Mouse (Mus musculus): Measurements from ENCODE around the gene 1700057G04Rik.
A peak's percentile ranks its signal among the peaks of the same experiment; 100 is the strongest.

Gene 1700057G04Rik

DNA sequence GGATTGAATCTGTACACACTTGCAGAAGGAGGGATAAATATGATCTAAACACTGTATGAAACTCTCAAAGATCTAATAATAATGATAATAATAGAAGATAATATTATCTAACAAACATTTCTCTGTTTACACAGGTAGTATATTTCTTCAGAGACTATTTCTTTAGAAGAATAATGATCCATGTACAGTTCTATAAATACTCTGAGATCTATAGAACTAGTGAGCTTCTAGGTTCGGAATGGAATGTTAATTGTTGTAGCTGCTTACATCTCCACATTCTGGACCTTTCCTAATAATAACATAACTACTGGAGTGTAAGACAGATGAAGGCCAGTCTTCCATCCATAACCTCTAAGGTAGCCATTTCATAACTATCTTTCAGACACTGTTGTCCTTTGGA is at the start of gene 1700057G04Rik:
Gene 1700057G04Rik (plus strand): TSS at position 301 of the 400 bp plus-strand sequence.
- no peak for DNase-seq (ENCODE audit: low spot score in 2 of 2)

DNA sequence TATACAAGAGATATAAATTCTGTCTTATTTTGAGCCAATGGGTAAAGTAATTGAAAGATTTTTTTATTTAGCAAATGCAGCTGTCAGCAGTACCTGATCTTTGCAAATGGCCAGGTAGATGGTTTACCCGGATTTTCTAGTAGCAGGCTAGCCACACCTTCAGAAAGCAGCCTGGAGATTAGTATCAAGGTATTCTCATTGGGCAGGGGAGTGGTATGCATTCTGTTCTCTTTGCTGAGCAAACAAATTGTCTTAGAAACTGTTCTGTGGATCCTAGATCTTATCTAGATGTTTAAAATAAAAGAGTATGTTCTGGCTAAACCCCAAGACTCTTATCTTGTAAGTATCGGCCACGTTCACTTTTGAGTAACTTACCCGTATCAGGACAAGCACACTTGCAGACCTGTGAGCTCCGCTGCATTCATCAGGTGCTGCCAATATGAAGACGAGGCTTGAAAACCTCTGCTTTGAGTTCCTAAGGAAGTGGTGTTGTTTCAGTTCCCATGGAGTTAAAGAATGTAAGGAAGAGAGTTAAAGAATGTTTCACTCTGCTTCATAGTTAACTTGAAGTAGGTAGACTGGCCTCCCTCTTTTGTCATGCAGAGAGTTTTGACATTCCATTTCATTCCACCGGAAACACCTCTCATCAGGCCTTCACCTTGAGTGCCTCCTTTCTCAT is 48.6 kb upstream of the 1700057G04Rik start:
- no peak for DNase-seq (ENCODE audit: low spot score in 2 of 2)

- DNase-seq (ENCODE audit: low spot score in 2 of 2): no peak
Measured at GRCm38 (mm10) chr9:92265719-92266118, 43.5 kb upstream of the 1700057G04Rik start.

DNA sequence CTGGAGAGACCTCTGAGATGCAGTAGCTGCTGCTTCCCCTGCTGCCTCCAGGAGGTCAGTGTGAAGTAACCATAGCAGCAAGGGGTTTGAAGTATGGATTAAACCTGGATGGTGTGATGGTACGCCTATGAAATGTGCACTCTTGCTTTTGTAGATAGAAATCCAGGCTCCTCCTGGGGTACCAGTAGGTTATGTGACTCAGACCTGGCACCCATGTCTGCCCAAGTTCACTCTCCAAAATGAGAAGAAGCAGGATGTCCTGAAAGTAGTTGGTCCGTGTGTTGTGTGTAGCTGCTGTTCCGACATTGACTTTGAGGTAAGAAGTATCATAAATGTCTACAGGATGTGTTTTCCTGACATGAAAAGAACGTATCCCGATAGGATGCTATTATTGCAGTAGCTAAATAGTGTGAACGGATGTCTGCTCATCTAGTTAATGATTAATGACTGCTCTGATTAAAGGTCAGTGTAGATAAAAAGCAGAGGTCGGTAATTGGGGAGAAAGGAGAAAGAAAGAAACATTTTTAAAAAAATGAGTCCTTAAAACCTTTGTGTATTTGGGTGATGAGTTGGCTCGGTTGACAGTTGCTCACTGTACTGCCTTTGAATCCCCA is 42.5 kb upstream of the 1700057G04Rik start:
- no peak for DNase-seq (ENCODE audit: low spot score in 2 of 2)

GRCm38 (mm10) chr9:92267732-92268131 is 41.4 kb upstream of the 1700057G04Rik start:
- DNase-seq (ENCODE audit: low spot score in 2 of 2): no peak

DNA sequence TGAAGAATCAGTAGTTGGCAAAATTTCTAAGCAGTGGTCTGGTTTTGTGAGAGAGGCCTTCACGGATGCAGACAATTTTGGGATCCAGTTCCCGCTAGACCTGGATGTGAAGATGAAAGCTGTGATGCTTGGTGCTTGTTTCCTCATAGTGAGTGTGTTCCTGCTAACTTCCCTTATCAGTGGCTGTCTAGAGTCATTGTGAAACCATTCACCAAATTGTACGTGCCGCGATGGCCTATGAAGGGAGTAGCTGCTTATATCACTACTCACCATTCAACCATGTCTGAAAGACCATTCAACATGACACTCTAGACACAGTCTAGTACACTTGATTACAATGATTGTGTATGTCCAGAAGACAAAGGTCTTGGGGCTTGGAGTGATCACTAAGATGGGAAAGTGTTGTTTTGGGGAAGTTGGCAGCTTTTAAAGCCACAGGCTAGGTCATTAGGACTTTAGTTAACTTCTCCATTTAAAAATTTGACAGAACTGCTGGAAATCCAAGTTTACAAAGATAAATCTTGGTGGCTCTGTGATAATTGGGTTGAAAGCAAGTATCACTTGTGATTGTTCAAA is 39.3 kb upstream of the 1700057G04Rik start:
- no peak for DNase-seq (ENCODE audit: low spot score in 2 of 2)

DNA sequence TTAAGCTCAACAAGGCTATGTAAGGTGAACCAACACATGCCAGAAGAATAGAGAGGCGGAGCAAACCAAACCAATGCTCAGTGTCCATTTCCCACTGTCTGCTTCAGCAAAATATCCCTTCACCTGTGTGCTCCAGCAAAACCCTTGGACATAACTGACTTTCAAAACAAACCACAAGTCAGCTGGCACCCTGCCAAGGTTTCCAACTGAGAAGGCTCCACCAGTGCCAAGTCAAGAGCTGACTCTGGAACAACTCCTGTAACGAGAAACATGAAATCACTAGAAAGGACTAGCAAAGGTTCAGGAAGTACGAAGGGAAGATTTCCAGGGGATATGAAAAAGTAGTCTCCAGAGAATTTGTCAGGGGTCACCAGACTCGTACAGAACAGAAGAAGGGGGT is 38.2 kb upstream of the 1700057G04Rik start:
- DNase-seq (ENCODE audit: low spot score in 2 of 2): peak in 1 of 2 experiments; percentile 23

DNA sequence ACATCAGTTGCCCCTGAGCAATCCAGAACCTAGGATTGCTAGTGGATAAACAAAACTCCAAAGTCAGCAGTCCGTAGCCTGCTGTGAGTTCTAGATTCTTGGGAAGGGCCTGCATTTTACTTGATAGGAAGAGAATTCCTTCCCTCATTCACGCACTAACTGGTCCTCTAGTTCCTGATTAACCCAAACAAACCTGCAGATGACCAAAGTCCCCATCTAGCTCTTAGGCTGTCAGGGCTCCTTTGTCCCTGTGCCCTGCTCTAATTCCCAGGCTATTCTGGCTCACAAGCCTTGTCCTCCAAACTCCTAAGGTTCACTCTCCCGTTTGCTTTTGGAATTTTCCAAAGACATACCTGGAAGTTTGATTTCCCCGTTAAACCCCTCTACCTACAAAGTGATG is 36.5 kb upstream of the 1700057G04Rik start:
- DNase-seq (ENCODE audit: low spot score in 2 of 2): no peak

- DNase-seq (ENCODE audit: low spot score in 2 of 2): no peak
Measured at GRCm38 (mm10) chr9:92273271-92273670, 35.9 kb upstream of the 1700057G04Rik start.

DNA sequence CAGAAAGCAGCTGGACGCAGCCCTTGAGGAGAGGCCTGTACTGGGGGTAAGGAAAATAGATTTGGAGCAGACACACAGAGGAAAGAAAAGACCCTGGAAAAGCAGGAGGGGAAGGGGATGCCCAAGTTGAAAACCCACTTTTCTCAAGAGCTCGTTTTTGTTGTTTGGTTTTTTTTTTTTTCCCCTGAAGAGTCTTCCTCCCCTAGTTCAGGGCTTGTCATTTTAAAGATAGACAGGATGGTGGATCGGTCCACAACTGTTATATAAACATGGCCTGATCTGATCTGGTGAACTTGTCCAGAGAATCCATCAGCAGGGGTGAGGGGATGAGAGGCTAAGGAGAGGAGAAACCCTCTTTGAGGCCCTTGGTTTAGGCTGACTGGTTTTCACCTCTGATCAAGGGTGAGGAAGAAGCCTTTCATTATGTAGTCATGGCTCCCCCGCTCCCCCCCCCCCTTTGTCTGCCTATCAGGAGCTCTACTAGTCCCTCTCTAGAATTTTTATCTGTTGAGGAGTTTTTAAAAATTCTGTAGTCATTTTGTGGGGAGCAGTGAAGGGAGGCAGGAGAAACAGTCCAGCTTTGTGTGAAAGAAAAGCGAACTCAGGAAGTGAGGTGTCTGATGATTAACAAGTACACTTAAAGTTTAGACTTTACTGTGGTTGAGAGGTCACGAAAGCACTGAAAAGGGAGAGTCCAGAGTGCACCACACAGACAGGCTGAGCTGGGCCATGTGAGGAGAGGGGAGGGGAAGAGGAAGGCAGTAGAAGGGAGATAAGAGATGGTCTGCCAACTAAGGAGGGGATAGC is 35.0 kb upstream of the 1700057G04Rik start:
- DNase-seq (ENCODE audit: low spot score in 2 of 2): no peak

- no peak for DNase-seq (ENCODE audit: low spot score in 2 of 2)
Measured at GRCm38 (mm10) chr9:92275486-92276207, 33.5 kb upstream of the 1700057G04Rik start, which contains the start of gene Plscr2. Gene Plscr2, plus strand, starts transcription at chr9:92275602.

DNA sequence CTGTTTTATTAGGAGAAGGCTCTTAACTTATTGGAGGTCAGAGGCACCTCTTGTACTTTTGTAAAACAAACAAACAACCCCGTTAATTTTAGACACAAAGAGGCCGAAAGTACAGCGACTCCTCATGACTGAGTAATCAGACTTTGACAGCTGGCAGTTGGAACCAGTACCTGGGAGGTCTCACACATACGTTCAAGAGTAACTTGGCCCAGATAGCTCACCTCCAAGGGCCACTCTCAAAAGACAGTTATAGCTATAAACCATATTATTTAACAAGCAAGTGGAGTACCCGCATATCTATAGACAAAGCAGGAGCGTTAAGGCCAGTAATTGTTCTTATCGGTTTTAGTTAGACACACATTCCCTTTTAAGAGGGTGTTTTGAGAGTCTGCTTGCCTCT is 32.8 kb upstream of the 1700057G04Rik start:
- DNase-seq (ENCODE audit: low spot score in 2 of 2): no peak

DNA sequence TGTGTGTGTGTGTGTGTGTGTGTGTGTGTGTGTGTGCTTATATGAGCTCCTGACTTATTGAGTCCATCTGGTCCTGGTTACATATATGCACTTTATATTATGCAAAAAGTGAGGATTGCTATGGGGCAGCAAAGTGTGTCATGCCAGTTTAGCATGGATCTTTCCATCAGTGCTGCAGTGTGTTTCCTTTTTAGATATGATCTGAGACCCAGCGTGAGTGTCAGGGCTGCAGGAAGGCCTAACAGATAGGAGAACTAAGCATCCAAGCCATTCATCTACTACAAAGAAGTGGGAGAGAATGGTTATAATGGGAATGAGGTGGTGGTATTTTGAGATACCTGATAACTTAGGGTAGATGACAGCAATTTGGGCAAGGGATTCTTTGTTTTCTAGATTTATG is 29.1 kb upstream of the 1700057G04Rik start:
- DNase-seq (ENCODE audit: low spot score in 2 of 2): no peak

DNA sequence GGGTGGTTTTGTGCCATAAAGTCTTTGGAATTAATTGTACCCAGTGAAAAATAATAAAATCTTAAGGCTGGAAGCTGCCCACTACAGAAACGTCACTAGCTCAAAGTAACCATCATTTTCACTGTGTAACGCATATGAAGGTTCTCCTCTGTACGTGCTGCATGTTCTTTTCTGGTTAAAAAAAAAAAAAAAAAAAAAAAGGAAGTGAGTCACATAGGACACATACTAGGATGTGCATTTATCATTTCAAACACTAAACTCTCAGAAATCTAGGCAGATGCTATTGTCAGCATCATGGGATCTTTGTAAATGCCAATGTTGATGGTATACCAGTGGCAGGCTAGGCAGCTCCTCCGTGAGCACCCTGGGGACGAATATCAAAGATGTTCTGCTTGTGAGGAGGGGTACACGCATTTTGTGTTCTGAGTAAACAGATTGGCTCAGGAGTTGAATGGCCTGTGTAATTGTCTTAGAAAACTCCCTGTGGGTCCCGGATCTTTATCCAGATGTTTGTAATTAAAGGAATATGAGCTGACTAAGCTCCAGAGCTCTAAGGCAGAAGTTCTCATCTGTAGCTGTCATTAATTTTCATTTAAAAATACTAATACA is 26.5 kb upstream of the 1700057G04Rik start:
- no peak for DNase-seq (ENCODE audit: low spot score in 2 of 2)

GRCm38 (mm10) chr9:92289675-92290074 is 19.5 kb upstream of the 1700057G04Rik start:
- no peak for DNase-seq (ENCODE audit: low spot score in 2 of 2)

DNA sequence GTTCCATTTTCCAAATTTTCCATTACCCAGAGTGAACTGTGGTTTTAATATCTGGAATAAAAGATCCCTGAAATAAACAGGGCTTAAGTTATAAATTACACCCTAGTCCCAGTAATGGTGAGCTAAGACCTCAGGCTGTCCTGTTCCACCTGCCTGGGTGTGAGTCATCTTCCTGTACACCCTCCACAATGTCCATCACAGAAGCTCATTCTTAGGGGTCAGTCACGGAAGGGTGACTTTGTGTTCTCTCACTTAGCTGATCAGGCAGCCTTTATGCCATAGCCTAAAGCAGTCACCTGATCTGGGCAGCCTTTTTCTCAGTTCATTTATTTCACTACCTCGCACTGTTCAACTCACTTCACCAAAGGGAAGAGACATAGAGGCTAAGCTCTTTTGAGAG is 17.0 kb upstream of the 1700057G04Rik start:
- DNase-seq (ENCODE audit: low spot score in 2 of 2): no peak

DNA sequence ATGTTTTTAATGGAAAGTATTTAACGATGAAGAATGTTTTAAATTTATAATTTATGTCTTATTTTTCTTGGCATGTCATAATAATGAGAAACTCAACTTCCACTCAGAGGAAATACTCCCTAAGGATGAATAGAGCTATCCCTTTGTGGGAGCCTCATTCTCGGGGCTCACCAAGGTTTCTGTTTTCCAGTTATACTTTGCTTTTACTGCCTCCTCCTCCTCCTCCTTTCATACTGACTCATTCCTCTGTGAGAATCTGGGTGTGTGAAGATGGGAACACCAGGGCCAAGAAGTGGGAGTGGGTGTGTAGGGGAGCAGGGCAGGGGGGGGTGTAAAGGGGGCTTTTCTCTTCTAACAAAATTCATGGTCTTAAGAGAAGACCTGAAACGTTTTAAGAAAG is 16.3 kb upstream of the 1700057G04Rik start:
- no peak for DNase-seq (ENCODE audit: low spot score in 2 of 2)

DNA sequence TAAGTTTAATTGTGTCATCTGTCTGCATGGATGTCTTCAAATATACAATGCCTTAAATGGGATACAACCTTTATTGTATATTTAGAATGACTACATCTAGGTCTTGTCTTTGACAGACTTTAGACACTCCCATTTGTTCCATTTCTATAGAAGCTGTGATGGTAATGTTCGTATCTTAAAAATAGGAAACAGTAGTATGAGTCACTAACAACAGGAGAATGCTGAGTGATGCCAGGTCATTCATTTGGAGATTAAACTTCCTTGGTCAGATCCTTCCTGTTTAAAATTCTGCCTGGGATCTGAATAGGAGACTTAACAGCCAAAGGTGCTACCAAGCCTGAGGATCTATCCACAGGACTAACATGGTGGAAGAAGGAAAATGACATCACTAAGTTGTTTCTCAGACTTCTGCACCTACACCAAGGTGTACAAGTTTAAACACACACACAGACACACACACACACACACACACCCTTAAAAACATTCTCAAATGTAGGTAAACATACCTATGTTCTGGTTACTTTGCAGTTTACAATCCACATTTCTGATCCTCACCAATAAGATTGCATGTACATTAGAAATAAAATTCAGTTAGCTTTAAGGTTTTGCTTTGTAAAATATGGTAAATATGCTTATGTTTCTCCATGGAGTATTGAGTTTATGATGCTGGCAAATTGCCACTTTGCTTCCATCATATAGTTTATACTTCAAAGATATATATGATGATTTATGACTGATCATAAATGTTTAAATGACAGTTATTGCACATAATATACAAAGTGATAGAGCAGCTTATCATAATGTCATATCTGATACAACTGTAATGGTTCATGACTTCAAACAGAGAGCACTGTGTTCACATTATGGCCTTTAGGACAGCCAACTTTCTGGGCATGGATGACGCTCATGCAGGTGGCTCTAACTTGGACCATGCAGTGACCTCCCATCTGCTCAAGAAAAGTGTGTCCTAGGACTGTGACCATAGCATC is 15.3 kb upstream of the 1700057G04Rik start:
- no peak for DNase-seq (ENCODE audit: low spot score in 2 of 2)

DNA sequence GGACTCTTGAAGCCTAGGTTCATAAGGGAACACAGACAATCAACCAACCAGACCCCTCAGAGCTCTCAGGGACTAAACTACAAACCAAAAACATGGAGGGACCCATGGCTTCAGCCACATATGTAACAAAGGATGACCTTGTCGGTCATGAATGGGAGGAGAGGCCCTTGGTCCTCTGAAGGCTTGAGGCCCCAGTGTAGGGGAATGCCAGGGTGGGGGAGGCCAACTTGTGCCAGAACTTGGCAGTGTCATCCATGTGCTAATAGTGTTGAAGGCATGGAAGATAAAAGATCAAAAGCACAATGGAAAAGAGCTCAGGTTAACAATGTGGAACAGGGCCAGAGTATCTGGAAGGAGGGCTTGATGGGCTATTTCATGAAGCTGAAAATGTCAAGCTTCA is 10.9 kb upstream of the 1700057G04Rik start:
- DNase-seq (ENCODE audit: low spot score in 2 of 2): no peak

- DNase-seq (ENCODE audit: low spot score in 2 of 2): no peak
Measured at GRCm38 (mm10) chr9:92301213-92301612, 8.0 kb upstream of the 1700057G04Rik start.

Measured in frontal cortex, postnatal 10 days (tissue).